Mouse (Mus musculus) hindbrain, embryonic 16.5 days (tissue): ENCODE data around the gene Tmem253. TPM values are rescaled to one million over a fixed set of nuclear protein-coding genes. Genes with fewer than 3 reads are reported as not detected.

Experiments used
- ATAC-seq: fragments of 200-750 bp; cut with Nextera tagmentation; 2 replicates; pipeline ENCODE4 v1.8.0; 2017; ENCODE audit warnings: moderate TSS enrichment, moderate library complexity
- H3K27ac ChIP-seq: fragments of 300-500 bp; sonication (generic); 2 replicates; pipeline ENCODE4 v1.5.1; 2014; ENCODE audit warnings: low read depth, mild to moderate bottlenecking, control low read depth, low read length, moderate library complexity
- H3K27me3 ChIP-seq: fragments of 300-500 bp; sonication (generic); replicated peaks from 2 replicates; pipeline ENCODE4 v1.6.1; 2014; ENCODE audit warnings: low read length; ENCODE audit not compliant: control insufficient read depth, insufficient read depth
- H3K36me3 ChIP-seq: fragments of 300-500 bp; sonication (generic); 2 replicates; pipeline ENCODE4 v1.6.1; 2014; ENCODE audit warnings: mild to moderate bottlenecking, low read length, moderate library complexity, mixed read lengths; ENCODE audit not compliant: control insufficient read depth, insufficient read depth
- H3K4me1 ChIP-seq: fragments of 300-500 bp; sonication (generic); 2 replicates; pipeline ENCODE4 v1.6.1; 2014; ENCODE audit warnings: low read depth, low read length; ENCODE audit not compliant: control insufficient read depth, insufficient read depth
- H3K4me2 ChIP-seq: fragments of 300-500 bp; sonication (generic); 2 replicates; pipeline ENCODE4 v1.6.1; 2014; ENCODE audit warnings: mild to moderate bottlenecking, low read length, control low read depth, moderate library complexity
- H3K4me3 ChIP-seq: fragments of 300-500 bp; sonication (generic); 2 replicates; pipeline ENCODE4 v1.5.1; 2014; ENCODE audit warnings: mild to moderate bottlenecking, low read length, control low read depth, moderate library complexity
- H3K9ac ChIP-seq: fragments of 300-500 bp; sonication (generic); 2 replicates; pipeline ENCODE4 v1.6.1; 2014; ENCODE audit warnings: low read depth, mild to moderate bottlenecking, control low read depth, low read length, moderate library complexity
- H3K9me3 ChIP-seq: fragments of 300-500 bp; sonication (generic); 2 replicates; pipeline ENCODE4 v1.6.1; 2014; ENCODE audit warnings: mild to moderate bottlenecking, low read length, moderate library complexity; ENCODE audit not compliant: control insufficient read depth
- WGBS: fragments of 180-500 bp; shearing (Covaris S2); extraction: QIAGEN DNeasy Blood & Tissue Kit; methylation state at CpG from one replicate; pipeline ENCODE4 v1.1.7; 2014; 5-methylcytosine and 5-hydroxymethylcytosine counted together
- polyA plus RNA-seq: library from polyadenylated mRNA; unstranded; fragments of >200 nt; fragmentation: Nextera tagmentation; extraction: Ambion mirVana; gene quantifications from 2 replicates; pipeline ENCODE4 v1.2.1, GENCODE M21; 2015

Tmem253 gene
- polyA plus RNA-seq, 1 experiment from 2014 or later = 0.51 TPM

DNA sequence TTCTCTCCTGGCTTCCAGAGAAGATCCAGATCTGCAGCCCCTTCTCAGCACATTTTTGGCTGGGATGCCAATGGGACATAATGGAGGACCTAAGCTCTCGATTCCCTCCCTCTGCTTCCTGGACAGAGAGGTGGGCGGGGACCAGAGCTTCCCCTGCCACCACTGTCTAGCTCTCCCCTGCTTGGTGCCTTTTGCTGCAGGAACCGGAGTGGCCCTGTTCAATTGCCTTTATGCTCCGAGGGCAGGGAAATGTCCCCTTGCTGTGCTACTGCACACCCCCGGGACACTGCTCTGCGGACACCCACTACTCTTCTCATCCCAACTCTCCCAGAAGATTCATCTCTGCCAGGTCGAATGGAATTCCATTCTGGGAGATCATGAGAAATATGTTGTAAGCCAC is 10.3 kb upstream of the Tmem253 start:
- H3K36me3 ChIP-seq = peaks cover 42% of the 10 kb centered on the region
- H3K9me3 ChIP-seq = no peaks in the 10 kb centered on the region
- no peak for ATAC-seq
- H3K4me3 ChIP-seq = no peak overlapping the region
- H3K4me2 ChIP-seq = no peak overlapping the region
- peak overlapping the region; percentile 92 for H3K27ac ChIP-seq
- WGBS = 59% methylated on average over 7 of the region's 7 CpGs
- H3K9ac ChIP-seq = no peak overlapping the region
- peaks cover 44% of the 10 kb centered on the region for H3K4me1 ChIP-seq
- H3K27me3 ChIP-seq = no peaks in the 10 kb centered on the region

DNA sequence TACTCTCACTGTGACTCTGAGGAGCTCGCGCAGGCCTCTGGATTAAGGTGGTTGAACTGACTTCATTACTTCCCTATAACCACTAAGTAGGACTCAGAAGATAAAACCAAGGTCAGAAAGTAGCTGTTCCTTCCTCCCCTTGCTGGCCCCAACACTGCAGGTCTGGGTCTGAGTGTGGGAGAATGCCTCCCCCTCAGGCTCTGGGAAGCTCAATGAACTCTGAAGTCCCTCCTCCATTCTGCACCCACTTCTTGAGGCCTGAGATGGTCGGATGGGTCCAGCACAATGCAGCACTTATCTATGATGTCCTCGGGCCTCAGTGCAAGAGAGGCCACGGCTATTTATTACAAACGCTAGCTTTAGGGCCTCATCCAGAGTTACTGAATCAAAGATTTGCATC is 9.8 kb upstream of the Tmem253 start:
- WGBS = 77% methylated on average over 6 of the region's 6 CpGs
- no peak for ATAC-seq
- H3K4me3 ChIP-seq = no peak overlapping the region
- peaks cover 48% of the 10 kb centered on the region for H3K4me1 ChIP-seq
- H3K27ac ChIP-seq = no peak overlapping the region
- no peaks in the 10 kb centered on the region for H3K9me3 ChIP-seq
- no peak overlapping the region for H3K9ac ChIP-seq
- H3K4me2 ChIP-seq = no peak overlapping the region
- peaks cover 39% of the 10 kb centered on the region for H3K36me3 ChIP-seq
- H3K27me3 ChIP-seq = no peaks in the 10 kb centered on the region

DNA sequence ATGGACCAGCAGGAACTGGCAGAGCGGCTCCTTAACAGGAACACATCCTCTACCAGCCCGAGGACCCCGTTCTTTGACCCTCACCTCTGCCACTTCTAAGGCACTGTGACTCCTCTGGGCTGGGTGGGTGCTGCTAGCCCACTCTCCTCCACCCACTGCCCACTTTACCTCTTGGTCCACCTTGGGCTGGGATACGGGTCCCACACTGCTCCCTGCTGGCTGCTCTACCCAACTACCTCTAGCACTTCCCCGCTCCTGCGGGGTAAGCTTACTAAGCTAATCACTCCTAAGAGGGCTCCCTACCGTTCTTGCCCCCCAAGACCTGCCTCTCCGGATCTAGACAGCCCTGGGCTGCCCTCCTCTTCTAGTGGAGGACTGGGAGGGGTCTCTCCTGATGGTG is 9.2 kb upstream of the Tmem253 start:
- H3K9me3 ChIP-seq = no peaks in the 10 kb centered on the region
- WGBS = 76% methylated on average over 8 of the region's 8 CpGs
- H3K27ac ChIP-seq = peak overlapping the region; percentile 23; the same call in 1 of the 2 replicates
- peaks cover 34% of the 10 kb centered on the region for H3K36me3 ChIP-seq
- H3K4me1 ChIP-seq = peaks cover 55% of the 10 kb centered on the region
- no peak overlapping the region for H3K4me3 ChIP-seq
- no peaks in the 10 kb centered on the region for H3K27me3 ChIP-seq
- no peak overlapping the region for H3K9ac ChIP-seq
- H3K4me2 ChIP-seq = no peak overlapping the region
- ATAC-seq = no peak

DNA sequence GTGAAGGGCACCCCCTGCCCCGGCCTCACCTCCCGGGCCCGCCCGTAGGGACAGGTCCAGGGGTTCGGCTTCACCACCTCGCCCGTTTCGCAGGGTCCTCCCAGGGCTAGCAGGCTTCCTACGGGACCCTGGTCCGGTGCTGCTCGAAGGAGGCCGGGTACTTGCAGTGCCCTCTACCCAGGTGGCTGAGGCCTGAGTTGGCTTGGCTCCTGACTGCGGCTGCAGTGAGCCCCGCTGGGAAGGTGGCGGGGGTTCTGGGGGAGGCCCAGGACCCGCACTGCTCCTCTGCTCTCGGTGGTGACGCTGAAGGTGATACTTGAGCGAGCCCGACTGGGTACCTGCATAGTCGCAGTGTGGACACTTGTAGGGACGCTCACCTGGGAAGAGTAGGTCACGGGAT is 8.7 kb upstream of the Tmem253 start:
- H3K27ac ChIP-seq = no peak overlapping the region; the same call in 1 of the 2 replicates
- no peak overlapping the region for H3K4me2 ChIP-seq
- 92% methylated on average over 23 of the region's 23 CpGs for WGBS
- peaks cover 60% of the 10 kb centered on the region for H3K4me1 ChIP-seq
- no peak overlapping the region for H3K9ac ChIP-seq
- H3K27me3 ChIP-seq = no peaks in the 10 kb centered on the region
- no peaks in the 10 kb centered on the region for H3K9me3 ChIP-seq
- no peak for ATAC-seq
- no peak overlapping the region for H3K4me3 ChIP-seq
- peaks cover 34% of the 10 kb centered on the region for H3K36me3 ChIP-seq

DNA sequence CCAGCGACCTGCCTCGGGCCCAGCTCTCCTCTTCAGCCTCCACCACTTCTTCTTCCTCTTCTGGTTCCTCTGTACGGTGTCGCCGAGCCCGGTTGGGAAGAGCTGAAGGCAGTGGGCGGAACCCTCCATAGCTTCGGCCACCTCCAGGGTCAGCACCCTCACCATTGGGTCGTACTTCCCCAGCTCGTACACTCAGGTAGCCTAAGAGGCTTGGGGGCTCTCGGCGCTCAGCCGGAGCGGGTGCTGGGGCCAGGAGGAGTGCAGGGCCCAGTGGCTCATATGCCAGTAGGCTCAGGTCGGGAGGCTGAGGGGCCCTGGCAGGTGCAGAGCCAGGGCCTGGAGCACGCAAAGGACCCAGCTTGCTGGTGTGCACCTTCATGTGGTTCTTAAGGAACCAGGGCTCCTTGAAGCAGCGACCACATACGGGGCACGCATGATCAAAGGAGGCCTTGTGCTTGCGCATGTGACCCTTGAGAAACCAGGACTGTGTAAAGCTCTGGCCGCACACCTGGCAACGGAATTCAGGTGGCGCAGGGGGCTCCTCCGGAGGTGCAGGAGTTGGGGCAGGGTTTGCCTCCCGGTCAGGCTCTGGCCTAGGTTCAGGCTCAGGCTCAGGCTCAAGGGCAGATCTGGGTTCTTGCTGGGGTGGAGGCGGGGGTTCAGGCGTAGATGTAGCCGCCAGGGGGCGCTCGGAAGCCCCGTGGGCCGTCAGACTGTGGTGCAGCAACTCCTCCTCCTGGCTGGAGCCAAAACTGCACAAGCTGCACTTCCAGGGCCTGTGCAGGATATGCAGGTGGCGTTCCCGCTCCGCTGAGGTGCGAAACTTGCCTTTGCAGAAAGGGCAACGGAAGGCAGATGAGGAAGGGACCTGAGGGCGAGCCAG is 6.9 kb upstream of the Tmem253 start:
- no peaks in the 10 kb centered on the region for H3K9me3 ChIP-seq
- 53% methylated on average over 34 of the region's 38 CpGs for WGBS
- ATAC-seq = peak; percentile 15
- H3K9ac ChIP-seq = peak overlapping the region; percentile 40
- H3K27ac ChIP-seq = peak overlapping the region; percentile 32; the same call in 1 of the 2 replicates
- H3K4me3 ChIP-seq = peak overlapping the region; percentile 6
- no peaks in the 10 kb centered on the region for H3K27me3 ChIP-seq
- H3K4me1 ChIP-seq = peaks cover 72% of the 10 kb centered on the region
- H3K36me3 ChIP-seq = peaks cover 27% of the 10 kb centered on the region
- peak overlapping the region; percentile 57 for H3K4me2 ChIP-seq

DNA sequence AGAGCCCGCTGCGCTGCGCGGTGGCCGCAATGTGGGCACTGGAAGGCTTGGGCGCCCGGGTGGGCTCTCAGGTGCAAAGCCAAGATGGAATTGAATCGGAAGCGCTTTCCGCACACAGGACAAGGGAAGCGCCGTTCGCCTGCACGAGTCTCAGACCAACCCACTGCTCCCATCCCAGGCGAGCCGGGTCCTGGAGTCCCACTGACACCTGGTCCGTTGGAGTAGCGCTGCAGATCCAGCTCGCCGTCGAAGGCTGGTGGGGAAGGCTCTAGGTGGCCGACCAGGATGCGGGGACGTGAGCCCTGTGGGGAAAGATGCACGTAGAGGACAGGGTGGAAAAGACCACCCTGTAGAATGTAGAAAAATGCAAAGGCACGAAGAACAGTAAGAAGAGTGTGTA is 6.1 kb upstream of the Tmem253 start:
- Histone ChIP-seq H3K4me3 (peak overlapping the region; percentile 6), H3K4me2 (peak overlapping the region; percentile 57), H3K27ac (peak overlapping the region; percentile 32; the same call in 1 of the 2 replicates), H3K36me3 (peaks cover 27% of the 10 kb centered on the region), H3K9ac (peak overlapping the region; percentile 40), H3K9me3 (no peaks in the 10 kb centered on the region), H3K27me3 (no peaks in the 10 kb centered on the region), H3K4me1 (peaks cover 64% of the 10 kb centered on the region)
- 34% methylated on average over 26 of the region's 26 CpGs for WGBS
- no peak for ATAC-seq

- H3K4me3 ChIP-seq = peak overlapping the region; percentile 35
- no peaks in the 10 kb centered on the region for H3K9me3 ChIP-seq
- H3K4me2 ChIP-seq = peak overlapping the region; percentile 57
- peaks cover 59% of the 10 kb centered on the region for H3K4me1 ChIP-seq
- no peaks in the 10 kb centered on the region for H3K27me3 ChIP-seq
- WGBS = 37% methylated on average over 6 of the region's 6 CpGs
- peak overlapping the region; percentile 91 for H3K27ac ChIP-seq
- H3K36me3 ChIP-seq = peaks cover 27% of the 10 kb centered on the region
- peak overlapping the region; percentile 51 for H3K9ac ChIP-seq
- ATAC-seq = no peak
Observed at GRCm38 (mm10) chr14:52009841-52010240, 5.6 kb upstream of the Tmem253 start.

DNA sequence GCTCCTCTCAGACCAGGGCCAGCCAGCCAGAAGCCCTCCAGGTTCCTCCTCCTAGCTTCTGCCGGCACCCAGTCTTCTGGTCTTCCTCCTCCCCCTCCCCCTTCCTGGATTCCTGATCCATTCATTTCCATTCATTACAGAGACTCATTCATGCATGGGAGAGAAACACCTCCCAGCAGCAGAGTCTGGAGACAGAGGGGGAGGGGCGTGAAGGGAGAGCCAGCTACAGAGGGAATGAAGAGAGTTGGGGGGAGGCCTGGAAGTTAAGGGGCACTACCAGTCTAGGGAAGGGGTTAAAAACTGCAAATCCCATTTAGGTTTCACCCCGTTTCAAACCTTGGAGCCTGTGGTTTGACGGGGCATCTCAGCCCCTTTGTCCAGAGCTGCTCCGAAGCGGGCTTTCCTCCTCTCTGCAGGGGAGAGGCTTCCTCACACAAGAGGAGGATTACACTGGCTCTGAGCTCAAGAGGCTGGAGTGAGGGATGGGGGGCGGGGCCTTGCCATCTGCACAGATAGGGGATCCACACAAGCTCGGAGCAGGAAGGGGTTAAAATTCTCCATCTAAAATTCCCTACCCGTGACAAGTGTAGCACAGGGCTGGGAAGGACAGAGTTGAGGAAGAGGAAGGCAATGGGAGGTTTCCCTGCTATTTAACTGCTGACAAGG is 4.9 kb upstream of the Tmem253 start:
- Histone ChIP-seq H3K4me2 (peak overlapping the region; percentile 57), H3K27ac (peak overlapping the region; percentile 91), H3K4me1 (peaks cover 61% of the 10 kb centered on the region), H3K9me3 (no peaks in the 10 kb centered on the region), H3K4me3 (peak overlapping the region; percentile 35), H3K36me3 (peaks cover 25% of the 10 kb centered on the region), H3K9ac (peak overlapping the region; percentile 51), H3K27me3 (no peaks in the 10 kb centered on the region)
- WGBS = 1% methylated on average over 9 of the region's 9 CpGs
- ATAC-seq = peak; percentile 72

GRCm38 (mm10) chr14:52011683-52012082 is 3.8 kb upstream of the Tmem253 start:
- Histone ChIP-seq H3K36me3 (peaks cover 19% of the 10 kb centered on the region), H3K4me2 (no peak overlapping the region), H3K27me3 (no peaks in the 10 kb centered on the region), H3K4me1 (peaks cover 63% of the 10 kb centered on the region), H3K27ac (peak overlapping the region; percentile 96), H3K9ac (no peak overlapping the region), H3K9me3 (no peaks in the 10 kb centered on the region), H3K4me3 (no peak overlapping the region)
- ATAC-seq = no peak
- 32% methylated on average over 1 of the region's 1 CpGs for WGBS
